Comparison of ENCODE assay signal across 8 mouse cellular contexts in the genomic region with DNA sequence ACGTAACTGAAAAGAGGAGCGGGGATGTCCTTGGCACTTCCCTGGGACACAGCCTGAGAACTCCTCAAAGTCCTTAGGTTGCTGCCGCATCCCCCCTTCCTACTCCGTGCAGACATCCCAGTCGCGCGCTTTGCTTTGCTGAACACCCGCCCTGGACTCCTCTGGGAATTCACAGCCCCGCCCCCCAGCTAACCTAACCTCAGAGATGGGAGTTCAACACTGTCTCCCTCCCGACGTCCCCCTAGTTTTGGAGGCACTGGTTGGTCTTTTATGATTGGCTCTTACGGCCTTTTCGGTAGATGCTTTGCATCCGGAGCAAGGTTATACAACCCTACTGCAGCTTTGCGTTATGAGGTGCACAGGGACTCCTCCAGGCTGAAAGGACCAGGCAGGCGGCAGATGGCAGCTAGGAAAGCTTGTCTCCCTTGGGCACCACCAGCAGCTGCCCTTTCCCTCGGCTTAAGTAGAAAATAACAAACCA. TPM values are rescaled to one million over a fixed set of nuclear protein-coding genes. Genes with fewer than 3 reads are reported as not detected.
DNase-seq lines count a peak whose midpoint lies in the region; ATAC-seq and TF ChIP-seq lines count a peak whose summit lies in the region.

No protein-coding gene starts in this region.

- peak; percentile 29 for DNase-seq in Muller cell, postnatal 12 days (ENCODE audit: inconsistent ontology term)
- peak; percentile 79 for DNase-seq in cerebellum, adult 8-10 months
- DNase-seq in frontal cortex, postnatal 25 days (ENCODE audit: low spot score in 2 of 2) = peak; percentile 8 to 14
- DNase-seq in liver, postnatal 0 days = peak; percentile 32
- peak; percentile 44 for DNase-seq in right cerebral cortex, adult 18-20 months
- no peak for DNase-seq in spleen, postnatal 14 days (ENCODE audit: low spot score in 2 of 2)
- no peak for DNase-seq in gastrocnemius, adult 8-10 months (ENCODE audit: low spot score in 2 of 2)

- H3K4me1 ChIP-seq in kidney, embryonic 16.5 days (ENCODE audit: insufficient read depth, low read length) = peaks cover 33% of the 10 kb centered on the region
- H3K4me1 ChIP-seq in liver, postnatal 0 days (ENCODE audit: insufficient read depth) = no peaks in the 10 kb centered on the region

- peak overlapping the region; percentile 2; the same call in 1 of the 2 replicates for H3K27ac ChIP-seq in kidney, embryonic 16.5 days (ENCODE audit: low read length)
- H3K27ac ChIP-seq in liver, postnatal 0 days (ENCODE audit: low read depth) = no peak overlapping the region

- no peak for TF ChIP-seq CTCF in liver, postnatal 0 days (IDR thresholded peaks at IDR 0.05; ENCODE audit: low read depth)

- no peaks in the 10 kb centered on the region for H3K36me3 ChIP-seq in kidney, embryonic 16.5 days (ENCODE audit: insufficient read depth, low read length)
- no peaks in the 10 kb centered on the region for H3K36me3 ChIP-seq in liver, postnatal 0 days (replicated peaks; ENCODE audit: insufficient read depth, low read length)

- peaks cover 30% of the 10 kb centered on the region for H3K27me3 ChIP-seq in kidney, embryonic 16.5 days (ENCODE audit: insufficient read depth, low read length)
- peaks cover 28% of the 10 kb centered on the region for H3K27me3 ChIP-seq in liver, postnatal 0 days (ENCODE audit: insufficient read depth, low read length)

- ATAC-seq in kidney, embryonic 16.5 days (ENCODE audit: low FRiP score, low TSS enrichment) = peak; percentile 68; the same call in 1 of the 2 replicates
- no peak for ATAC-seq in liver, postnatal 0 days

- peak overlapping the region; percentile 67 for H3K4me2 ChIP-seq in kidney, embryonic 16.5 days (replicated peaks; ENCODE audit: low read depth, low read length)
- peak overlapping the region; percentile 66 for H3K4me2 ChIP-seq in liver, postnatal 0 days (ENCODE audit: low read depth, low read length)

- WGBS in kidney, embryonic 16.5 days = under 1% methylated on average over 17 of the region's 17 CpGs
- WGBS in liver, postnatal 0 days (ENCODE audit: insufficient replicate concordance) = 2% methylated on average over 17 of the region's 17 CpGs

- peak overlapping the region; percentile 49 for H3K9ac ChIP-seq in kidney, embryonic 16.5 days (replicated peaks; ENCODE audit: low read length)
- no peak overlapping the region for H3K9ac ChIP-seq in liver, postnatal 0 days (replicated peaks)

- TF ChIP-seq EP300 in liver, postnatal 0 days (IDR thresholded peaks at IDR 0.05; ENCODE audit: low read depth) = no peak

- H3K4me3 ChIP-seq in kidney, embryonic 16.5 days (ENCODE audit: low read length) = peak overlapping the region; percentile 55
- peak overlapping the region; percentile 44 for H3K4me3 ChIP-seq in liver, postnatal 0 days (ENCODE audit: low read depth, low read length)

- no peaks in the 10 kb centered on the region for H3K9me3 ChIP-seq in kidney, embryonic 16.5 days (ENCODE audit: low read length)
- H3K9me3 ChIP-seq in liver, postnatal 0 days (ENCODE audit: low read length) = no peaks in the 10 kb centered on the region

RNA-seq across cellular contexts. Expression of a gene that starts 0.8 kb away (rescaled TPM):
- polyA plus RNA-seq in kidney, embryonic 16.5 days (2015; fragmentation: Nextera tagmentation; extraction: Ambion mirVana) = 22.1 and 27.5 TPM in 2 replicates
- polyA plus RNA-seq in liver, postnatal 0 days (2015; fragmentation: Nextera tagmentation; extraction: Ambion mirVana) = 0.09 and 0.14 TPM in 2 replicates
- not detected for total RNA-seq in gastrocnemius, adult 8-10 months (2022)

Comparison
In these comparisons a context has a peak if more than half of its experiments do, and no peak if none do; other contexts are left out.
1. DNase-seq: peak in Muller cell, postnatal 12 days (single experiment), cerebellum, adult 8-10 months (single experiment), frontal cortex, postnatal 25 days (2 of 2), liver, postnatal 0 days (single experiment) and right cerebral cortex, adult 18-20 months (single experiment); none in spleen, postnatal 14 days (0 of 2) and gastrocnemius, adult 8-10 months (0 of 2).
2. RNA of a gene that starts 0.8 kb away (polyA plus RNA-seq): 22.1 to 27.5 TPM in kidney, embryonic 16.5 days; 0.09 to 0.14 TPM in liver, postnatal 0 days; every median in the first group is over 10 times any median in the second.